Mouse (Mus musculus): ENCODE data around the gene Duoxa1.
A peak's percentile ranks its signal among the peaks of the same experiment; 100 is the strongest.
"Not testable (repeated sequence)": the region's sequence is repeated elsewhere in the genome, so short reads cannot be mapped to it uniquely, and the experiment has no call there.

The Duoxa1 gene

GRCm38 (mm10) chr2:122313536-122313935 is at the start of gene Duoxa1:
Gene Duoxa1 (minus strand): TSS chr2:122313730.
- DNase-seq: no peak

- DNase-seq: no peak
Measured at GRCm38 (mm10) chr2:122362622-122363523, 49.3 kb upstream of the Duoxa1 start.

GRCm38 (mm10) chr2:122361868-122362621 is 48.5 kb upstream of the Duoxa1 start:
- no peak for DNase-seq

GRCm38 (mm10) chr2:122361181-122361580 is 47.7 kb upstream of the Duoxa1 start:
- no peak for DNase-seq

- no peak for DNase-seq
Measured at GRCm38 (mm10) chr2:122360310-122360709, 46.8 kb upstream of the Duoxa1 start.

- no peak for DNase-seq
Measured at GRCm38 (mm10) chr2:122356187-122356586, 42.7 kb upstream of the Duoxa1 start.

- DNase-seq: no peak
Measured at GRCm38 (mm10) chr2:122355389-122355788, 41.9 kb upstream of the Duoxa1 start.

GRCm38 (mm10) chr2:122354191-122354929 is 40.8 kb upstream of the Duoxa1 start:
- DNase-seq: no peak

GRCm38 (mm10) chr2:122353765-122354164 is 40.2 kb upstream of the Duoxa1 start:
- no peak for DNase-seq

- DNase-seq: no peak
Measured at GRCm38 (mm10) chr2:122352992-122353391, 39.5 kb upstream of the Duoxa1 start.

- peak; percentile 62 for DNase-seq
Measured at GRCm38 (mm10) chr2:122351931-122352329, 38.4 kb upstream of the Duoxa1 start.

GRCm38 (mm10) chr2:122351156-122351930 is 37.8 kb upstream of the Duoxa1 start:
- peak; percentile 88 for DNase-seq

GRCm38 (mm10) chr2:122349136-122349785 is 35.7 kb upstream of the Duoxa1 start:
- no peak for DNase-seq

- DNase-seq: peak; percentile 91
Measured at GRCm38 (mm10) chr2:122348531-122349131, 35.1 kb upstream of the Duoxa1 start.

GRCm38 (mm10) chr2:122347257-122347656 is 33.7 kb upstream of the Duoxa1 start:
- no peak for DNase-seq

GRCm38 (mm10) chr2:122346164-122346563 is 32.6 kb upstream of the Duoxa1 start:
- not testable (repeated sequence) for DNase-seq

GRCm38 (mm10) chr2:122345106-122345893 is 31.8 kb upstream of the Duoxa1 start:
- no peak for DNase-seq

GRCm38 (mm10) chr2:122337291-122337690 is 23.8 kb upstream of the Duoxa1 start:
- DNase-seq: no peak

GRCm38 (mm10) chr2:122334170-122334569 is 20.6 kb upstream of the Duoxa1 start:
- no peak for DNase-seq

- no peak for DNase-seq
Measured at GRCm38 (mm10) chr2:122332222-122332621, 18.7 kb upstream of the Duoxa1 start.

All from right cerebral cortex, adult 18-20 months (tissue).